Mouse (Mus musculus): ENCODE measurements at regions not wholly inside any gene's neighbourhood (a gene's known extent, or its start where the extent isn't known, plus 50 kb on each side); places are given as distances from the start of the nearest gene placed in this dataset.

GRCm38 (mm10) chr13:83035962-83036361 is 467.9 kb upstream of the Mef2c start:
- DNase-seq: no peak

GRCm38 (mm10) chr13:83041506-83041905 is 462.3 kb upstream of the Mef2c start:
- no peak for DNase-seq

GRCm38 (mm10) chr13:83045516-83045915 is 458.3 kb upstream of the Mef2c start:
- DNase-seq: no peak

- DNase-seq: no peak
Observed at GRCm38 (mm10) chr13:83045970-83046369, 457.9 kb upstream of the Mef2c start.

GRCm38 (mm10) chr13:83046571-83047123 is 457.2 kb upstream of the Mef2c start:
- no peak for DNase-seq

GRCm38 (mm10) chr13:83055865-83056264 is 448.0 kb upstream of the Mef2c start:
- no peak for DNase-seq

GRCm38 (mm10) chr13:83056415-83056814 is 447.4 kb upstream of the Mef2c start:
- DNase-seq: no peak

GRCm38 (mm10) chr13:83064727-83065126 is 439.1 kb upstream of the Mef2c start:
- no peak for DNase-seq

- no peak for DNase-seq
Observed at GRCm38 (mm10) chr13:83065201-83065600, 438.6 kb upstream of the Mef2c start.

- DNase-seq: no peak
Observed at GRCm38 (mm10) chr13:83066115-83066753, 437.6 kb upstream of the Mef2c start.

GRCm38 (mm10) chr13:83067496-83067895 is 436.3 kb upstream of the Mef2c start:
- DNase-seq: no peak

- DNase-seq: no peak
Observed at GRCm38 (mm10) chr13:83068588-83068987, 435.2 kb upstream of the Mef2c start.

- DNase-seq: no peak
Observed at GRCm38 (mm10) chr13:83069293-83069692, 434.5 kb upstream of the Mef2c start.

- no peak for DNase-seq
Observed at GRCm38 (mm10) chr13:83072073-83072472, 431.8 kb upstream of the Mef2c start.

- DNase-seq: no peak
Observed at GRCm38 (mm10) chr13:83074219-83074965, 429.4 kb upstream of the Mef2c start.

- peak; percentile 6 for DNase-seq
Observed at GRCm38 (mm10) chr13:83075320-83075877, 428.4 kb upstream of the Mef2c start.

- DNase-seq: no peak
Observed at GRCm38 (mm10) chr13:83076611-83077010, 427.2 kb upstream of the Mef2c start.

GRCm38 (mm10) chr13:83077085-83077484 is 426.7 kb upstream of the Mef2c start:
- no peak for DNase-seq

GRCm38 (mm10) chr13:83079291-83079690 is 424.5 kb upstream of the Mef2c start:
- DNase-seq: no peak

GRCm38 (mm10) chr13:83084948-83085347 is 418.9 kb upstream of the Mef2c start:
- DNase-seq: no peak

- DNase-seq: no peak
Observed at GRCm38 (mm10) chr13:83099908-83100307, 403.9 kb upstream of the Mef2c start.

- DNase-seq: no peak
Observed at GRCm38 (mm10) chr13:83110610-83111009, 393.2 kb upstream of the Mef2c start.

GRCm38 (mm10) chr13:83111503-83111902 is 392.3 kb upstream of the Mef2c start:
- DNase-seq: no peak

GRCm38 (mm10) chr13:83112323-83112722 is 391.5 kb upstream of the Mef2c start:
- DNase-seq: no peak

Measured in thymus, postnatal 14 days (tissue).